Mouse (Mus musculus) MEL (cell line): ENCODE results near the gene Dnajc15. TPM values are rescaled to one million over a fixed set of nuclear protein-coding genes. Genes with fewer than 3 reads are reported as not detected.

Source experiments
- DNase-seq: peaks from one replicate; pipeline ENCODE4 v3.0.0; 2011; ENCODE audit warnings: low read depth, low spot score
- H3K27ac ChIP-seq: 2 replicates; pipeline ENCODE4 v1.5.1; 2012; ENCODE audit warnings: low read depth, mild to moderate bottlenecking, control low read depth, low read length, moderate library complexity; ENCODE audit not compliant: control insufficient read depth
- H3K27me3 ChIP-seq, 2 experiments: fragments of 150-350 bp in 1 of 2; sonication (generic) in 1 of 2; 2 replicates each; pipeline ENCODE4 v1.6.1; 2012; ENCODE audit warnings: low read length in 2 of 2, mild to moderate bottlenecking in 2 of 2, improper control_type of control experiment in 1 of 2, moderate library complexity in 1 of 2; ENCODE audit not compliant: insufficient read depth in 2 of 2, control insufficient read depth in 1 of 2
- H3K36me3 ChIP-seq, 2 experiments: 2 replicates each; pipeline ENCODE4 v1.6.1; 2012 to 2014; ENCODE audit warnings: low read length in 2 of 2, improper control_type of control experiment in 1 of 2, inconsistent platforms in 1 of 2, mild to moderate bottlenecking in 1 of 2; ENCODE audit not compliant: insufficient read depth in 2 of 2, control insufficient read depth in 1 of 2
- H3K4me1 ChIP-seq, 2 experiments: fragments of 150-350 bp in 1 of 2; sonication (generic) in 1 of 2; 2 replicates each; pipeline ENCODE4 v1.6.1; 2012; ENCODE audit warnings: low read length in 2 of 2, improper control_type of control experiment in 1 of 2, mild to moderate bottlenecking in 1 of 2; ENCODE audit not compliant: insufficient read depth in 2 of 2, control insufficient read depth in 1 of 2
- H3K4me3 ChIP-seq, 2 experiments: fragments of 150-350 bp in 1 of 2; sonication (generic) in 1 of 2; 2 replicates each; pipeline ENCODE4 v1.5.1; 2012; ENCODE audit warnings: low read depth in 2 of 2, low read length in 2 of 2, mild to moderate bottlenecking in 2 of 2, moderate library complexity in 2 of 2, control low read depth in 1 of 2, improper control_type of control experiment in 1 of 2; ENCODE audit not compliant: control insufficient read depth in 1 of 2, insufficient read depth in 1 of 2
- H3K79me2 ChIP-seq: 2 replicates; pipeline ENCODE4 v1.6.1; 2012; ENCODE audit warnings: mild to moderate bottlenecking, low read length, moderate library complexity; ENCODE audit not compliant: control insufficient read depth, poor library complexity, insufficient read depth
- H3K9ac ChIP-seq: 2 replicates; pipeline ENCODE4 v1.6.1; 2012; ENCODE audit warnings: low read depth, mild to moderate bottlenecking, control low read depth, low read length, moderate library complexity; ENCODE audit not compliant: control insufficient read depth, poor library complexity, severe bottlenecking
- H3K9me3 ChIP-seq: fragments of 150-350 bp; sonication (generic); replicated peaks from 2 replicates; pipeline ENCODE4 v1.6.1; 2012; ENCODE audit warnings: mild to moderate bottlenecking, low read length, improper control_type of control experiment, moderate library complexity; ENCODE audit not compliant: insufficient read depth
- BHLHE40 ChIP-seq: IDR thresholded peaks from 2 replicates; pipeline ENCODE4 v1.6.1; 2012; ENCODE audit warnings: low read depth, mild to moderate bottlenecking, inconsistent platforms, low read length, improper control_type of control experiment, borderline replicate concordance
- CHD1 ChIP-seq: IDR thresholded peaks from 2 replicates; pipeline ENCODE4 v1.6.1; 2012; ENCODE audit warnings: low read depth, mild to moderate bottlenecking, inconsistent platforms, low read length, improper control_type of control experiment
- CHD2 ChIP-seq: IDR thresholded peaks from 2 replicates; pipeline ENCODE4 v1.6.1; 2011; ENCODE audit warnings: low read length, improper control_type of control experiment
- CTCF ChIP-seq, 3 experiments: IDR thresholded peaks in 2 of 3; conservative IDR thresholded peaks in 1 of 3; 2 replicates each; pipeline ENCODE4 v1.5.1; 2011 to 2012; ENCODE audit warnings: low read length in 3 of 3, low read depth in 2 of 3, mild to moderate bottlenecking in 2 of 3, improper control_type of control experiment in 1 of 3, inconsistent platforms in 1 of 3, mixed read lengths in 1 of 3, moderate library complexity in 1 of 3; ENCODE audit not compliant: control insufficient read depth in 1 of 3, insufficient read depth in 1 of 3, poor library complexity in 1 of 3, severe bottlenecking in 1 of 3
- E2F4 ChIP-seq: IDR thresholded peaks from 2 replicates; pipeline ENCODE4 v1.6.1; 2011; ENCODE audit warnings: low read depth, low read length, improper control_type of control experiment, borderline replicate concordance
- EP300 ChIP-seq, 2 experiments: IDR thresholded peaks; 2 replicates each; pipeline ENCODE4 v1.6.1; 2011; ENCODE audit warnings: improper control_type of control experiment in 2 of 2, low read length in 2 of 2, low read depth in 1 of 2, mild to moderate bottlenecking in 1 of 2
- GABPA ChIP-seq: IDR thresholded peaks from 2 replicates; pipeline ENCODE4 v1.6.1; 2012; ENCODE audit warnings: low read depth, mild to moderate bottlenecking, inconsistent platforms, low read length, improper control_type of control experiment, moderate library complexity
- JUND ChIP-seq: IDR thresholded peaks from 2 replicates; pipeline ENCODE4 v1.6.1; 2011; ENCODE audit warnings: low read depth, mild to moderate bottlenecking, improper control_type of control experiment, low read length
- KAT2A ChIP-seq: conservative IDR thresholded peaks from 2 replicates; pipeline ENCODE4 v1.6.1; 2012; ENCODE audit warnings: low read depth, low read length, improper control_type of control experiment, inconsistent platforms
- MAFK ChIP-seq: IDR thresholded peaks from 2 replicates; pipeline ENCODE4 v1.6.1; 2011; ENCODE audit warnings: low read depth, mild to moderate bottlenecking, low read length, improper control_type of control experiment, borderline replicate concordance
- MAX ChIP-seq: IDR thresholded peaks from 2 replicates; pipeline ENCODE4 v1.6.1; 2011; ENCODE audit warnings: low read length, improper control_type of control experiment
- MEF2A ChIP-seq: IDR thresholded peaks from 2 replicates; pipeline ENCODE4 v1.6.1; 2014; ENCODE audit warnings: low read depth, mild to moderate bottlenecking, inconsistent platforms, low read length, improper control_type of control experiment; ENCODE audit not compliant: poor library complexity, insufficient replicate concordance, severe bottlenecking; ENCODE audit errors: extremely low read depth
- MXI1 ChIP-seq: IDR thresholded peaks from 2 replicates; pipeline ENCODE4 v1.6.1; 2011; ENCODE audit warnings: mild to moderate bottlenecking, low read depth, low read length, improper control_type of control experiment
- NELFE ChIP-seq: IDR thresholded peaks from 2 replicates; pipeline ENCODE4 v1.6.1; 2011; ENCODE audit warnings: low read depth, low read length, improper control_type of control experiment
- POLR2A ChIP-seq, 2 experiments: IDR thresholded peaks; 2 replicates each; pipeline ENCODE4 v1.6.1; 2011 to 2012; ENCODE audit warnings: low read length in 2 of 2, mild to moderate bottlenecking in 2 of 2, control low read depth in 1 of 2, improper control_type of control experiment in 1 of 2, low read depth in 1 of 2, moderate library complexity in 1 of 2; ENCODE audit not compliant: control insufficient read depth in 1 of 2, insufficient read depth in 1 of 2, poor library complexity in 1 of 2
- POLR2AphosphoS2 ChIP-seq: IDR thresholded peaks from 2 replicates; pipeline ENCODE4 v1.6.1; 2011; ENCODE audit warnings: low read length, improper control_type of control experiment
- POLR2AphosphoS5 ChIP-seq: IDR thresholded peaks from 2 replicates; pipeline ENCODE4 v1.6.1; 2012; ENCODE audit warnings: low read depth, borderline replicate concordance, mild to moderate bottlenecking, inconsistent platforms, low read length, moderate library complexity, mixed read lengths
- RAD21 ChIP-seq: IDR thresholded peaks from 2 replicates; pipeline ENCODE4 v1.6.1; 2011; ENCODE audit warnings: mild to moderate bottlenecking, low read depth, low read length, improper control_type of control experiment
- RCOR1 ChIP-seq: IDR thresholded peaks from 2 replicates; pipeline ENCODE4 v1.6.1; 2012; ENCODE audit warnings: low read depth, mild to moderate bottlenecking, inconsistent platforms, low read length, improper control_type of control experiment
- SIN3A ChIP-seq: IDR thresholded peaks from 2 replicates; pipeline ENCODE4 v1.6.1; 2012; ENCODE audit warnings: low read length, improper control_type of control experiment, inconsistent platforms
- SMC3 ChIP-seq: IDR thresholded peaks from 2 replicates; pipeline ENCODE4 v1.6.1; 2011; ENCODE audit warnings: low read depth, low read length, improper control_type of control experiment
- TBP ChIP-seq: IDR thresholded peaks from 2 replicates; pipeline ENCODE4 v1.8.0; 2011; ENCODE audit warnings: low read depth, low read length, improper control_type of control experiment
- UBTF ChIP-seq: IDR thresholded peaks from 2 replicates; pipeline ENCODE4 v1.6.1; 2012; ENCODE audit warnings: low read depth, mild to moderate bottlenecking, inconsistent platforms, low read length, improper control_type of control experiment, moderate library complexity, borderline replicate concordance; ENCODE audit not compliant: insufficient read depth
- USF2 ChIP-seq, 2 experiments: IDR thresholded peaks; 2 replicates each; pipeline ENCODE4 v1.6.1; 2011 to 2012; ENCODE audit warnings: improper control_type of control experiment in 2 of 2, low read length in 2 of 2, borderline replicate concordance in 1 of 2, inconsistent platforms in 1 of 2, low read depth in 1 of 2, mild to moderate bottlenecking in 1 of 2; ENCODE audit not compliant: insufficient read depth in 1 of 2
- ZKSCAN1 ChIP-seq: IDR thresholded peaks from 2 replicates; pipeline ENCODE4 v1.6.1; 2012; ENCODE audit warnings: low read depth, mild to moderate bottlenecking, inconsistent platforms, low read length, improper control_type of control experiment, moderate library complexity
- ZNF384 ChIP-seq: IDR thresholded peaks from 2 replicates; pipeline ENCODE4 v1.6.1; 2012; ENCODE audit warnings: low read depth, mild to moderate bottlenecking, inconsistent platforms, low read length, improper control_type of control experiment
- polyA plus RNA-seq, 2 experiments: library from polyadenylated mRNA; stranded (reverse) in 1 of 2; unstranded in 1 of 2; fragments of >175 nt in 1 of 2; fragments of >200 nt in 1 of 2; gene quantifications; 2 replicates each; pipeline versions ENCODE4 v1.2.1 to v1.2.4; 2012; ENCODE audit warnings: low replicate concordance in 2 of 2, low read depth in 1 of 2; ENCODE audit not compliant: insufficient read length in 2 of 2, insufficient read depth in 1 of 2, missing spikeins in 1 of 2
- total RNA-seq: library from RNA; depleted of rRNA; stranded (reverse); fragments of 300-350 nt; gene quantifications from 2 replicates; pipeline ENCODE4 v1.2.3, GENCODE M21; 2012

Gene Dnajc15
- total and polyA plus RNA-seq, 3 experiments: not detected

- no peak overlapping the region for H3K9ac ChIP-seq
- no peaks in the 10 kb centered on the region for H3K79me2 ChIP-seq
- H3K9me3 ChIP-seq: no peaks in the 10 kb centered on the region
- H3K27me3 ChIP-seq: no peaks in the 10 kb centered on the region
- no peaks in the 10 kb centered on the region for H3K4me1 ChIP-seq
- TF ChIP-seq POLR2A (IDR thresholded peaks at IDR 0.05; ENCODE audit: control insufficient read depth in 1 of 2, insufficient read depth in 1 of 2, low read depth in 1 of 2, low read length in 2 of 2, poor library complexity in 1 of 2) (no peak), KAT2A (no peak), MAX (no peak), ZNF384 (no peak), BHLHE40 (no peak), USF2 (IDR thresholded peaks at IDR 0.05; ENCODE audit: borderline replicate concordance in 1 of 2, insufficient read depth in 1 of 2, low read depth in 1 of 2, low read length in 2 of 2) (no peak), MXI1 (no peak), POLR2AphosphoS5 (no peak), JUND (no peak), CTCF (IDR thresholded peaks at IDR 0.05 in 2 of 3, conservative IDR thresholded peaks at IDR 0.05 in 1 of 3; ENCODE audit: control insufficient read depth in 1 of 3, insufficient read depth in 1 of 3, low read depth in 2 of 3, low read length in 3 of 3, poor library complexity in 1 of 3, severe bottlenecking in 1 of 3) (no peak), E2F4 (no peak)
- H3K36me3 ChIP-seq: no peaks in the 10 kb centered on the region
- H3K4me3 ChIP-seq: no peak overlapping the region
- H3K27ac ChIP-seq: no peak overlapping the region
- no peak for DNase-seq
These were observed 21.0 kb downstream of the Dnajc15 start for GRCm38 (mm10) chr14:77853951-77854350.

GRCm38 (mm10) chr14:77849852-77850251 is 25.1 kb downstream of the Dnajc15 start:
- TF ChIP-seq EP300 (IDR thresholded peaks at IDR 0.05; ENCODE audit: low read depth in 1 of 2, low read length in 2 of 2) (no peak), MAFK (no peak), TBP (no peak), GABPA (no peak), CHD1 (no peak), KAT2A (no peak), SIN3A (no peak), MXI1 (no peak), RAD21 (no peak), MEF2A (no peak), ZKSCAN1 (no peak), CHD2 (no peak), UBTF (no peak), SMC3 (no peak), POLR2AphosphoS2 (no peak), POLR2AphosphoS5 (no peak), JUND (no peak), POLR2A (IDR thresholded peaks at IDR 0.05; ENCODE audit: control insufficient read depth in 1 of 2, insufficient read depth in 1 of 2, low read depth in 1 of 2, low read length in 2 of 2, poor library complexity in 1 of 2) (no peak), NELFE (no peak), RCOR1 (no peak)
- H3K4me3 ChIP-seq: no peak overlapping the region
- no peaks in the 10 kb centered on the region for H3K27me3 ChIP-seq

More at GRCm38 (mm10) chr14:77849852-77850251, 25.1 kb downstream of the Dnajc15 start:
- no peak overlapping the region for H3K9ac ChIP-seq
- H3K4me1 ChIP-seq: no peaks in the 10 kb centered on the region
- H3K36me3 ChIP-seq: no peaks in the 10 kb centered on the region
- DNase-seq: no peak
- no peak overlapping the region for H3K27ac ChIP-seq
- H3K79me2 ChIP-seq: no peaks in the 10 kb centered on the region
- no peaks in the 10 kb centered on the region for H3K9me3 ChIP-seq
